Comparison of ENCODE assay signal across 9 mouse cellular contexts in genomic region chr3:58657356-58657755, GRCm38 (mm10). TPM values are rescaled to one million over a fixed set of nuclear protein-coding genes. Genes with fewer than 3 reads are reported as not detected.
DNase-seq lines count a peak whose midpoint lies in the region; ATAC-seq and TF ChIP-seq lines count a peak whose summit lies in the region.
"Had no signal": no experiment of that assay in that cellular context is flagged by ENCODE, and none has a peak within 500 bp of the region (broad histone marks: within the 10 kb centered on the region; RNA-seq: fewer than 3 reads in every experiment).

No protein-coding gene starts in this region.

- ATAC-seq in kidney, embryonic 16.5 days (ENCODE audit: low FRiP score, low TSS enrichment) = no peak
- peak; percentile 87 for ATAC-seq in monocyte, adult 5-6 weeks (replicated peaks; ENCODE audit: insufficient number of reproducible peaks, low FRiP score, low TSS enrichment, poor library complexity, severe bottlenecking)

- H3K4me2 ChIP-seq in kidney, embryonic 16.5 days (replicated peaks; ENCODE audit: low read depth, low read length) = no peak overlapping the region

- peak; percentile 74 for DNase-seq in kidney, adult 2 months
- peak; percentile 18 for DNase-seq in brain, embryonic 14.5 days (ENCODE audit: low read depth)
- DNase-seq in induced T-regulatory cell, adult 2 months (ENCODE audit: low read depth) = peak; percentile 88
- peak; percentile 54 for DNase-seq in thymus, postnatal 36 days
- no peak for DNase-seq in Muller cell, postnatal 12 days (ENCODE audit: inconsistent ontology term)

- H3K27ac ChIP-seq in kidney, adult 2 months (ENCODE audit: insufficient read depth, low read depth, low read length) = no peak overlapping the region
- H3K27ac ChIP-seq in kidney, embryonic 16.5 days (ENCODE audit: low read length) = no peak overlapping the region
- no peak overlapping the region for H3K27ac ChIP-seq in ES-Bruce4 (ENCODE audit: insufficient read depth, low read length)

- WGBS in kidney, adult 2 months = 12% methylated on average over 2 of the region's 2 CpGs
- 32% methylated on average over 2 of the region's 2 CpGs for WGBS in kidney, embryonic 16.5 days

- no peaks in the 10 kb centered on the region for H3K27me3 ChIP-seq in kidney, adult 2 months (replicated peaks; ENCODE audit: control insufficient read depth, insufficient read depth, low read length)
- H3K27me3 ChIP-seq in kidney, embryonic 16.5 days (ENCODE audit: insufficient read depth, low read length) = no peaks in the 10 kb centered on the region
- no peaks in the 10 kb centered on the region for H3K27me3 ChIP-seq in ES-Bruce4 (ENCODE audit: control insufficient read depth, insufficient read depth, low read length, poor library complexity, severe bottlenecking)

- no peak overlapping the region for H3K9ac ChIP-seq in kidney, embryonic 16.5 days (replicated peaks; ENCODE audit: low read length)
- no peak overlapping the region for H3K9ac ChIP-seq in ES-Bruce4 (ENCODE audit: low read depth, poor library complexity, severe bottlenecking)

- peaks cover 6% of the 10 kb centered on the region for H3K4me1 ChIP-seq in kidney, adult 2 months (ENCODE audit: control insufficient read depth, insufficient read depth, low read length)
- no peaks in the 10 kb centered on the region for H3K4me1 ChIP-seq in kidney, embryonic 16.5 days (ENCODE audit: insufficient read depth, low read length)
- no peaks in the 10 kb centered on the region for H3K4me1 ChIP-seq in ES-Bruce4 (ENCODE audit: control insufficient read depth, insufficient read depth, low read length)

- no peak overlapping the region for H3K4me3 ChIP-seq in kidney, adult 2 months (ENCODE audit: insufficient read depth, low read depth, low read length)
- no peak overlapping the region for H3K4me3 ChIP-seq in kidney, embryonic 16.5 days (ENCODE audit: low read length)
- H3K4me3 ChIP-seq in ES-Bruce4 (ENCODE audit: low read depth, low read length) = no peak overlapping the region

- no peaks in the 10 kb centered on the region for H3K9me3 ChIP-seq in kidney, embryonic 16.5 days (ENCODE audit: low read length)
- no peaks in the 10 kb centered on the region; the same call in 1 of the 2 replicates for H3K9me3 ChIP-seq in ES-Bruce4 (replicated peaks; ENCODE audit: control insufficient read depth, insufficient read depth, low read length, poor library complexity, severe bottlenecking)

- no peaks in the 10 kb centered on the region for H3K36me3 ChIP-seq in kidney, adult 2 months (ENCODE audit: control insufficient read depth, insufficient read depth, low read length)
- no peaks in the 10 kb centered on the region for H3K36me3 ChIP-seq in kidney, embryonic 16.5 days (ENCODE audit: insufficient read depth, low read length)
- H3K36me3 ChIP-seq in ES-Bruce4 (ENCODE audit: control insufficient read depth, insufficient read depth, low read length, poor library complexity, severe bottlenecking) = no peaks in the 10 kb centered on the region

- TF ChIP-seq CTCF in kidney, adult 2 months (conservative IDR thresholded peaks at IDR 0.05; ENCODE audit: insufficient read depth, insufficient read length, low read depth, low read length) = peak; percentile 76
- peak; percentile 53 for TF ChIP-seq CTCF in ES-Bruce4 (IDR thresholded peaks at IDR 0.05; ENCODE audit: low read depth, low read length)
- peak; percentile 30; the same call in 1 of the 2 replicates for TF ChIP-seq CTCF in brain, embryonic 14.5 days (IDR thresholded peaks at IDR 0.05; ENCODE audit: borderline replicate concordance, extremely low read depth, insufficient read depth, insufficient read length)

- TF ChIP-seq POLR2A in kidney, adult 2 months (IDR thresholded peaks at IDR 0.05; ENCODE audit: low read depth, low read length) = no peak
- no peak for TF ChIP-seq POLR2A in ES-Bruce4 (IDR thresholded peaks at IDR 0.05; ENCODE audit: insufficient read depth, low read length)
- TF ChIP-seq POLR2A in brain, embryonic 14.5 days (IDR thresholded peaks at IDR 0.05; ENCODE audit: borderline replicate concordance, extremely low read depth, insufficient read depth, insufficient read length, poor library complexity, severe bottlenecking) = no peak

- no peak for TF ChIP-seq EP300 in ES-Bruce4 (IDR thresholded peaks at IDR 0.05; ENCODE audit: insufficient read depth, low read depth, low read length)

RNA-seq across cellular contexts. Expression of gene Erich6, which starts 20.3 kb away (rescaled TPM):
- polyA plus RNA-seq in kidney, adult 2 months (2012; rRNA removed) = 0.03 and 0.10 TPM in 2 replicates
- polyA plus RNA-seq in kidney, embryonic 16.5 days (2015; fragmentation: Nextera tagmentation; extraction: Ambion mirVana) = not detected in 2 replicates
- not detected in 2 replicates for polyA plus RNA-seq in ES-Bruce4 (2011; ENCODE audit: insufficient read depth, insufficient read length, low read depth, missing spikeins)
- polyA plus RNA-seq in brain, embryonic 14.5 days (2012; rRNA removed) = 0.26 and 0.33 TPM in 2 replicates
- not detected in 3 replicates for total RNA-seq in monocyte, adult 5-6 weeks (2017)
- polyA plus RNA-seq: stomach, embryonic 14.5 days had no signal

RNA-seq across cellular contexts. Expression of gene Siah2, which starts 34.8 kb away (rescaled TPM):
- 19.9 and 22.0 TPM in 2 replicates for polyA plus RNA-seq in kidney, adult 2 months (2012; rRNA removed)
- 3.7 and 3.9 TPM in 2 replicates for polyA plus RNA-seq in kidney, embryonic 16.5 days (2015; fragmentation: Nextera tagmentation; extraction: Ambion mirVana)
- polyA plus RNA-seq in ES-Bruce4 (2011; ENCODE audit: insufficient read depth, insufficient read length, low read depth, missing spikeins) = 7.1 and 8.9 TPM in 2 replicates
- 11.1 and 16.2 TPM in 2 replicates for polyA plus RNA-seq in brain, embryonic 14.5 days (2012; rRNA removed)
- 16.8 to 20.9 TPM (median 20.6 TPM) in 3 replicates for total RNA-seq in monocyte, adult 5-6 weeks (2017)
